Mouse (Mus musculus) bone marrow macrophage, adult 2 months (primary cell): Measurements from ENCODE around the gene Samd4b.

Experiments used
- CTCF ChIP-seq: IDR thresholded peaks from 2 replicates; pipeline ENCODE4 v1.5.1; 2012; ENCODE audit warnings: low read depth, mild to moderate bottlenecking, low read length, moderate library complexity
- POLR2A ChIP-seq: IDR thresholded peaks from 2 replicates; pipeline ENCODE4 v1.6.1; 2012; ENCODE audit warnings: mild to moderate bottlenecking, low read depth, low read length, borderline replicate concordance

DNA sequence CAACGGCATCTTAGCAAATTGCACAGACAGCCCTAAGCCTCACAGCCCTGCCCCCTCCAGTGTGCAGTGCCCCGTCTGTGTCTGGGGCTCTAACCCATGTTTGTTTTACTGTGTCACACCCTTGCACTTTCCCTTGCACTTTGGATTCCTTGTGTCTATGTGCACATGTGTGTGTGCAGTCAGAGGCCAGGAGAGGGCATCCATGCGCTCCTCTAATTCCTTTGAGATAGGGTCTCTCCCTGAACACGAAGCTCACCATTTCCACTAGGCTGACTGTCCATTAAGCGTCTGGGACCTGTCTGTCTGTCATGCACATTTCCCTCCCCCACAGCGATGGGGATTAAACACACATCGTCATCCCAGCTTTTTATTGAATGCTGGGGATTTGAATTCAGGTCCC is 49.1 kb upstream of the Samd4b start:
- TF ChIP-seq CTCF (0 out of 2 replicates have a peak, but pooled peaks have one; percentile 12), POLR2A (no peak)
